Mouse (Mus musculus): ENCODE results near the gene Dlgap4. TPM values are rescaled to one million over a fixed set of nuclear protein-coding genes. Genes with fewer than 3 reads are reported as not detected.

The Dlgap4 gene
- total and polyA plus RNA-seq, 3 experiments = 31.3 to 61.5 (median 32.5) TPM

GRCm38 (mm10) chr2:156666231-156666630 is 52.7 kb downstream of the Dlgap4 start:
- no peaks in the 10 kb centered on the region for H3K79me2 ChIP-seq (replicated peaks; ENCODE audit: control insufficient read depth, insufficient read depth, low read length)
- H3K36me3 ChIP-seq (ENCODE audit: control insufficient read depth, insufficient read depth, low read length) = no peaks in the 10 kb centered on the region
- no peak overlapping the region for H3K9ac ChIP-seq (ENCODE audit: low read depth, low read length)
- no peak for TF ChIP-seq CTCF (IDR thresholded peaks at IDR 0.05)
- TF ChIP-seq POLR2A (IDR thresholded peaks at IDR 0.05; ENCODE audit: insufficient read depth, low read depth, low read length) = no peak
- no peak for TF ChIP-seq EP300 (IDR thresholded peaks at IDR 0.05; ENCODE audit: insufficient read depth, low read depth, low read length)
- intact Hi-C loops (cut with DNase I) = no loop called here
- H3K4me3 ChIP-seq = no peak overlapping the region
- H3K27me3 ChIP-seq (ENCODE audit: control insufficient read depth, insufficient read depth, low read length) = no peaks in the 10 kb centered on the region
- no peaks in the 10 kb centered on the region for H3K4me1 ChIP-seq (ENCODE audit: control insufficient read depth, insufficient read depth, low read length)
- 51% methylated on average over 12 of the region's 12 CpGs for WGBS
- H3K27ac ChIP-seq = no peak overlapping the region
- no peak for DNase-seq

- TF ChIP-seq CTCF (IDR thresholded peaks at IDR 0.05) (no peak), EP300 (IDR thresholded peaks at IDR 0.05; ENCODE audit: insufficient read depth, low read depth, low read length) (no peak), POLR2A (IDR thresholded peaks at IDR 0.05; ENCODE audit: insufficient read depth, low read depth, low read length) (no peak)
- 82% methylated on average over 5 of the region's 5 CpGs for WGBS
- no peaks in the 10 kb centered on the region for H3K36me3 ChIP-seq (ENCODE audit: control insufficient read depth, insufficient read depth, low read length)
Measured at GRCm38 (mm10) chr2:156667290-156667689, 53.8 kb downstream of the Dlgap4 start.

GRCm38 (mm10) chr2:156668625-156669024 is 55.1 kb downstream of the Dlgap4 start:
- no peaks in the 10 kb centered on the region for H3K79me2 ChIP-seq (replicated peaks; ENCODE audit: control insufficient read depth, insufficient read depth, low read length)
- no peak overlapping the region for H3K27ac ChIP-seq
- no peak overlapping the region for H3K9ac ChIP-seq (ENCODE audit: low read depth, low read length)
- WGBS = 91% methylated on average over 6 of the region's 6 CpGs
- no peak overlapping the region for H3K4me3 ChIP-seq
- H3K36me3 ChIP-seq (ENCODE audit: control insufficient read depth, insufficient read depth, low read length) = no peaks in the 10 kb centered on the region
- TF ChIP-seq EP300 (IDR thresholded peaks at IDR 0.05; ENCODE audit: insufficient read depth, low read depth, low read length) (no peak), POLR2A (IDR thresholded peaks at IDR 0.05; ENCODE audit: insufficient read depth, low read depth, low read length) (no peak), CTCF (IDR thresholded peaks at IDR 0.05) (no peak)
- intact Hi-C loops (cut with DNase I) = no loop called here
- no peak for DNase-seq
- H3K4me1 ChIP-seq (ENCODE audit: control insufficient read depth, insufficient read depth, low read length) = no peaks in the 10 kb centered on the region
- no peaks in the 10 kb centered on the region for H3K27me3 ChIP-seq (ENCODE audit: control insufficient read depth, insufficient read depth, low read length)

More at GRCm38 (mm10) chr2:156667290-156667689, 53.8 kb downstream of the Dlgap4 start:
- Histone ChIP-seq H3K4me1 (ENCODE audit: control insufficient read depth, insufficient read depth, low read length) (no peaks in the 10 kb centered on the region), H3K9ac (ENCODE audit: low read depth, low read length) (no peak overlapping the region), H3K4me3 (no peak overlapping the region), H3K27me3 (ENCODE audit: control insufficient read depth, insufficient read depth, low read length) (no peaks in the 10 kb centered on the region), H3K27ac (no peak overlapping the region), H3K79me2 (replicated peaks; ENCODE audit: control insufficient read depth, insufficient read depth, low read length) (no peaks in the 10 kb centered on the region)
- DNase-seq = no peak
- intact Hi-C loops (cut with DNase I) = no loop called here

GRCm38 (mm10) chr2:156673307-156673706 is 59.8 kb downstream of the Dlgap4 start:
- no peak overlapping the region for H3K27ac ChIP-seq
- H3K27me3 ChIP-seq (ENCODE audit: control insufficient read depth, insufficient read depth, low read length) = no peaks in the 10 kb centered on the region
- no peak for DNase-seq
- no peak overlapping the region for H3K4me3 ChIP-seq
- intact Hi-C loops (cut with DNase I) = no loop called here
- no peak overlapping the region for H3K9ac ChIP-seq (ENCODE audit: low read depth, low read length)
- no peaks in the 10 kb centered on the region for H3K36me3 ChIP-seq (ENCODE audit: control insufficient read depth, insufficient read depth, low read length)
- 77% methylated on average over 10 of the region's 10 CpGs for WGBS
- no peak for TF ChIP-seq POLR2A (IDR thresholded peaks at IDR 0.05; ENCODE audit: insufficient read depth, low read depth, low read length)
- TF ChIP-seq EP300 (IDR thresholded peaks at IDR 0.05; ENCODE audit: insufficient read depth, low read depth, low read length) = no peak
- no peak for TF ChIP-seq CTCF (IDR thresholded peaks at IDR 0.05)
- H3K79me2 ChIP-seq (replicated peaks; ENCODE audit: control insufficient read depth, insufficient read depth, low read length) = no peaks in the 10 kb centered on the region
- no peaks in the 10 kb centered on the region for H3K4me1 ChIP-seq (ENCODE audit: control insufficient read depth, insufficient read depth, low read length)

- H3K27ac ChIP-seq = no peak overlapping the region
- TF ChIP-seq CTCF (IDR thresholded peaks at IDR 0.05) (no peak), POLR2A (IDR thresholded peaks at IDR 0.05; ENCODE audit: insufficient read depth, low read depth, low read length) (no peak), EP300 (IDR thresholded peaks at IDR 0.05; ENCODE audit: insufficient read depth, low read depth, low read length) (no peak)
- no peak overlapping the region for H3K4me3 ChIP-seq
- intact Hi-C loops (cut with DNase I) = no loop called here
- H3K36me3 ChIP-seq (ENCODE audit: control insufficient read depth, insufficient read depth, low read length) = no peaks in the 10 kb centered on the region
- no peak for DNase-seq
- H3K4me1 ChIP-seq (ENCODE audit: control insufficient read depth, insufficient read depth, low read length) = no peaks in the 10 kb centered on the region
- no peak overlapping the region for H3K9ac ChIP-seq (ENCODE audit: low read depth, low read length)
- no peaks in the 10 kb centered on the region for H3K79me2 ChIP-seq (replicated peaks; ENCODE audit: control insufficient read depth, insufficient read depth, low read length)
- H3K27me3 ChIP-seq (ENCODE audit: control insufficient read depth, insufficient read depth, low read length) = no peaks in the 10 kb centered on the region
- WGBS = 62% methylated on average over 8 of the region's 8 CpGs
Measured at GRCm38 (mm10) chr2:156673881-156674669, 60.6 kb downstream of the Dlgap4 start.

- peaks cover 4% of the 10 kb centered on the region; the same call in 1 of the 2 replicates for H3K4me1 ChIP-seq (ENCODE audit: control insufficient read depth, insufficient read depth, low read length)
- H3K36me3 ChIP-seq (ENCODE audit: control insufficient read depth, insufficient read depth, low read length) = no peaks in the 10 kb centered on the region
- no peaks in the 10 kb centered on the region for H3K27me3 ChIP-seq (ENCODE audit: control insufficient read depth, insufficient read depth, low read length)
- no peak for DNase-seq
- TF ChIP-seq POLR2A (IDR thresholded peaks at IDR 0.05; ENCODE audit: insufficient read depth, low read depth, low read length) (no peak), EP300 (IDR thresholded peaks at IDR 0.05; ENCODE audit: insufficient read depth, low read depth, low read length) (no peak), CTCF (IDR thresholded peaks at IDR 0.05) (no peak)
- H3K9ac ChIP-seq (ENCODE audit: low read depth, low read length) = no peak overlapping the region
- no peak overlapping the region for H3K4me3 ChIP-seq
- intact Hi-C loops (cut with DNase I) = no loop called here
- WGBS = 10% methylated on average over 6 of the region's 6 CpGs
- H3K79me2 ChIP-seq (replicated peaks; ENCODE audit: control insufficient read depth, insufficient read depth, low read length) = no peaks in the 10 kb centered on the region
- H3K27ac ChIP-seq = no peak overlapping the region
Measured at GRCm38 (mm10) chr2:156676885-156677284, 63.4 kb downstream of the Dlgap4 start.
